Mouse (Mus musculus) hindbrain, embryonic 13.5 days (tissue): ENCODE measurements around the gene Dnah14. TPM values are rescaled to one million over a fixed set of nuclear protein-coding genes. Genes with fewer than 3 reads are reported as not detected.

ENCODE experiments used
- ATAC-seq: fragments of 200-750 bp; cut with Nextera tagmentation; 2 replicates; pipeline ENCODE4 v1.8.0; 2017; ENCODE audit warnings: moderate TSS enrichment; ENCODE audit not compliant: low FRiP score
- H3K27ac ChIP-seq: fragments of 300-500 bp; sonication (generic); 2 replicates; pipeline ENCODE4 v1.5.1; 2015; ENCODE audit warnings: inconsistent platforms, mild to moderate bottlenecking, moderate library complexity
- H3K27me3 ChIP-seq: fragments of 300-500 bp; sonication (generic); 2 replicates; pipeline ENCODE4 v1.6.1; 2015; ENCODE audit warnings: mild to moderate bottlenecking, inconsistent platforms
- H3K36me3 ChIP-seq: fragments of 300-500 bp; sonication (generic); 2 replicates; pipeline ENCODE4 v1.6.1; 2015; ENCODE audit warnings: mild to moderate bottlenecking, inconsistent platforms
- H3K4me1 ChIP-seq: fragments of 300-500 bp; sonication (generic); replicated peaks from 2 replicates; pipeline ENCODE4 v1.6.1; 2015; ENCODE audit warnings: inconsistent platforms
- H3K4me2 ChIP-seq: fragments of 300-500 bp; sonication (generic); 2 replicates; pipeline ENCODE4 v1.6.1; 2015; ENCODE audit warnings: inconsistent platforms, mild to moderate bottlenecking, moderate library complexity
- H3K4me3 ChIP-seq: fragments of 300-500 bp; sonication (generic); 2 replicates; pipeline ENCODE4 v1.5.1; 2015; ENCODE audit warnings: mild to moderate bottlenecking, inconsistent platforms
- H3K9ac ChIP-seq: fragments of 300-500 bp; sonication (generic); 2 replicates; pipeline ENCODE4 v1.6.1; 2015; ENCODE audit warnings: mild to moderate bottlenecking, inconsistent platforms
- H3K9me3 ChIP-seq: fragments of 300-500 bp; sonication (generic); 2 replicates; pipeline ENCODE4 v1.6.1; 2016; ENCODE audit warnings: inconsistent platforms
- WGBS: fragments of 180-500 bp; shearing (Covaris S2); methylation state at CpG from one replicate; pipeline ENCODE4 v1.1.7; 2015; 5-methylcytosine and 5-hydroxymethylcytosine counted together
- polyA plus RNA-seq: library from polyadenylated mRNA; unstranded; fragments of >200 nt; fragmentation: Nextera tagmentation; extraction: Ambion mirVana; gene quantifications from 2 replicates; pipeline ENCODE4 v1.2.1, GENCODE M21; 2015

The Dnah14 gene
- polyA plus RNA-seq, 1 experiment from 2014 or later: 0.65 TPM

- no peak overlapping the region for H3K9ac ChIP-seq
- 88% methylated on average over 5 of the region's 5 CpGs for WGBS
- H3K4me2 ChIP-seq: no peak overlapping the region
- ATAC-seq: no peak
- peaks cover 18% of the 10 kb centered on the region for H3K4me1 ChIP-seq
- H3K9me3 ChIP-seq: no peaks in the 10 kb centered on the region
- no peak overlapping the region for H3K4me3 ChIP-seq
- H3K27ac ChIP-seq: no peak overlapping the region
- H3K27me3 ChIP-seq: no peaks in the 10 kb centered on the region
- H3K36me3 ChIP-seq: no peaks in the 10 kb centered on the region
Measured at GRCm38 (mm10) chr1:181555475-181555874, 20.9 kb upstream of the Dnah14 start.

- H3K36me3 ChIP-seq: no peaks in the 10 kb centered on the region
- H3K9me3 ChIP-seq: no peaks in the 10 kb centered on the region
- no peak for ATAC-seq
- H3K27ac ChIP-seq: no peak overlapping the region
- 78% methylated on average over 10 of the region's 10 CpGs for WGBS
- H3K27me3 ChIP-seq: no peaks in the 10 kb centered on the region
- no peak overlapping the region for H3K4me3 ChIP-seq
- H3K9ac ChIP-seq: no peak overlapping the region
- H3K4me1 ChIP-seq: peaks cover 18% of the 10 kb centered on the region
- no peak overlapping the region for H3K4me2 ChIP-seq
Measured at GRCm38 (mm10) chr1:181559655-181560054, 16.7 kb upstream of the Dnah14 start.

GRCm38 (mm10) chr1:181560325-181560724 is 16.0 kb upstream of the Dnah14 start:
- 85% methylated on average over 6 of the region's 6 CpGs for WGBS
- Histone ChIP-seq H3K36me3 (no peaks in the 10 kb centered on the region), H3K27ac (no peak overlapping the region), H3K27me3 (no peaks in the 10 kb centered on the region), H3K4me3 (no peak overlapping the region), H3K9ac (no peak overlapping the region), H3K9me3 (no peaks in the 10 kb centered on the region), H3K4me2 (no peak overlapping the region), H3K4me1 (peaks cover 18% of the 10 kb centered on the region)
- ATAC-seq: no peak

- Histone ChIP-seq H3K4me1 (peaks cover 18% of the 10 kb centered on the region), H3K4me3 (no peak overlapping the region), H3K27ac (no peak overlapping the region), H3K27me3 (no peaks in the 10 kb centered on the region), H3K4me2 (no peak overlapping the region), H3K36me3 (no peaks in the 10 kb centered on the region), H3K9me3 (no peaks in the 10 kb centered on the region), H3K9ac (no peak overlapping the region)
- WGBS: 48% methylated on average over 9 of the region's 9 CpGs
- no peak for ATAC-seq
Measured at GRCm38 (mm10) chr1:181560896-181561767, 15.2 kb upstream of the Dnah14 start.

GRCm38 (mm10) chr1:181561768-181562444 is 14.5 kb upstream of the Dnah14 start:
- Histone ChIP-seq H3K4me2 (no peak overlapping the region), H3K4me3 (no peak overlapping the region), H3K9me3 (no peaks in the 10 kb centered on the region), H3K27me3 (no peaks in the 10 kb centered on the region), H3K27ac (no peak overlapping the region), H3K9ac (no peak overlapping the region), H3K4me1 (peaks cover 18% of the 10 kb centered on the region), H3K36me3 (no peaks in the 10 kb centered on the region)
- no peak for ATAC-seq
- 14% methylated on average over 8 of the region's 8 CpGs for WGBS

GRCm38 (mm10) chr1:181569447-181569846 is 6.9 kb upstream of the Dnah14 start:
- ATAC-seq: no peak
- Histone ChIP-seq H3K4me2 (no peak overlapping the region), H3K4me3 (no peak overlapping the region), H3K27ac (no peak overlapping the region), H3K9ac (no peak overlapping the region), H3K9me3 (no peaks in the 10 kb centered on the region), H3K27me3 (no peaks in the 10 kb centered on the region), H3K4me1 (no peaks in the 10 kb centered on the region), H3K36me3 (no peaks in the 10 kb centered on the region)
- WGBS: 85% methylated on average over 9 of the region's 9 CpGs

- ATAC-seq: no peak; the same call in 1 of the 2 replicates
- H3K4me3 ChIP-seq: no peak overlapping the region
- no peak overlapping the region for H3K27ac ChIP-seq
- H3K4me1 ChIP-seq: peaks cover 5% of the 10 kb centered on the region; the same call in 1 of the 2 replicates
- peak overlapping the region; percentile 17; the same call in 1 of the 2 replicates for H3K4me2 ChIP-seq
- H3K36me3 ChIP-seq: no peaks in the 10 kb centered on the region
- H3K9ac ChIP-seq: no peak overlapping the region
- H3K9me3 ChIP-seq: no peaks in the 10 kb centered on the region
- H3K27me3 ChIP-seq: no peaks in the 10 kb centered on the region
- WGBS: 64% methylated on average over 8 of the region's 8 CpGs
Measured at GRCm38 (mm10) chr1:181583152-181583551, 6.8 kb downstream of the Dnah14 start.

GRCm38 (mm10) chr1:181589116-181589515 is 12.8 kb downstream of the Dnah14 start:
- Histone ChIP-seq H3K36me3 (no peaks in the 10 kb centered on the region), H3K4me3 (no peak overlapping the region), H3K9me3 (no peaks in the 10 kb centered on the region), H3K4me2 (no peak overlapping the region), H3K27me3 (no peaks in the 10 kb centered on the region), H3K9ac (no peak overlapping the region), H3K27ac (no peak overlapping the region), H3K4me1 (no peaks in the 10 kb centered on the region)
- no peak for ATAC-seq
- 78% methylated on average over 6 of the region's 6 CpGs for WGBS

GRCm38 (mm10) chr1:181599376-181599775 is 23.0 kb downstream of the Dnah14 start:
- no peak overlapping the region for H3K9ac ChIP-seq
- H3K4me2 ChIP-seq: no peak overlapping the region
- no peak overlapping the region for H3K27ac ChIP-seq
- H3K9me3 ChIP-seq: no peaks in the 10 kb centered on the region
- 48% methylated on average over 4 of the region's 4 CpGs for WGBS
- no peak overlapping the region for H3K4me3 ChIP-seq
- ATAC-seq: no peak
- H3K4me1 ChIP-seq: no peaks in the 10 kb centered on the region
- no peaks in the 10 kb centered on the region for H3K36me3 ChIP-seq
- H3K27me3 ChIP-seq: no peaks in the 10 kb centered on the region

GRCm38 (mm10) chr1:181611118-181611517 is 34.8 kb downstream of the Dnah14 start:
- H3K9me3 ChIP-seq: no peaks in the 10 kb centered on the region
- no peak overlapping the region for H3K4me2 ChIP-seq
- 77% methylated on average over 3 of the region's 3 CpGs for WGBS
- no peak overlapping the region for H3K9ac ChIP-seq
- no peak for ATAC-seq
- no peaks in the 10 kb centered on the region for H3K27me3 ChIP-seq
- no peaks in the 10 kb centered on the region for H3K36me3 ChIP-seq
- no peak overlapping the region for H3K4me3 ChIP-seq
- no peaks in the 10 kb centered on the region for H3K4me1 ChIP-seq
- H3K27ac ChIP-seq: no peak overlapping the region

GRCm38 (mm10) chr1:181615866-181616491 is 39.6 kb downstream of the Dnah14 start:
- H3K27me3 ChIP-seq: no peaks in the 10 kb centered on the region
- 48% methylated on average over 11 of the region's 11 CpGs for whole genome bisulfite sequencing
- H3K36me3 ChIP-seq: no peaks in the 10 kb centered on the region
- no peak overlapping the region for H3K4me3 ChIP-seq
- no peaks in the 10 kb centered on the region for H3K9me3 ChIP-seq
- H3K9ac ChIP-seq: no peak overlapping the region
- no peak overlapping the region for H3K27ac ChIP-seq
- H3K4me1 ChIP-seq: no peaks in the 10 kb centered on the region
- no peak for ATAC-seq
- no peak overlapping the region for H3K4me2 ChIP-seq

- WGBS: 51% methylated on average over 5 of the region's 5 CpGs
- no peaks in the 10 kb centered on the region for H3K9me3 ChIP-seq
- no peak overlapping the region for H3K4me3 ChIP-seq
- no peak overlapping the region for H3K9ac ChIP-seq
- H3K4me2 ChIP-seq: no peak overlapping the region
- H3K4me1 ChIP-seq: no peaks in the 10 kb centered on the region
- H3K27me3 ChIP-seq: no peaks in the 10 kb centered on the region
- no peaks in the 10 kb centered on the region for H3K36me3 ChIP-seq
- no peak overlapping the region for H3K27ac ChIP-seq
- no peak for ATAC-seq
Measured at GRCm38 (mm10) chr1:181617332-181617731, 41.0 kb downstream of the Dnah14 start.
